Mouse (Mus musculus) lung, postnatal 36 days (tissue): Measurements from ENCODE around the gene Lrrk2.

Experiments used
- DNase-seq: peaks from one replicate; pipeline ENCODE4 v3.0.0; 2022; ENCODE audit warnings: mixed read lengths

Gene Lrrk2

GRCm38 (mm10) chr15:91672645-91673568 is at the start of gene Lrrk2:
Gene Lrrk2 (plus strand): TSS chr15:91673175.
- DNase-seq: peak; percentile 92

- DNase-seq: no peak
Measured at GRCm38 (mm10) chr15:91624475-91624874, 48.5 kb upstream of the Lrrk2 start.

DNA sequence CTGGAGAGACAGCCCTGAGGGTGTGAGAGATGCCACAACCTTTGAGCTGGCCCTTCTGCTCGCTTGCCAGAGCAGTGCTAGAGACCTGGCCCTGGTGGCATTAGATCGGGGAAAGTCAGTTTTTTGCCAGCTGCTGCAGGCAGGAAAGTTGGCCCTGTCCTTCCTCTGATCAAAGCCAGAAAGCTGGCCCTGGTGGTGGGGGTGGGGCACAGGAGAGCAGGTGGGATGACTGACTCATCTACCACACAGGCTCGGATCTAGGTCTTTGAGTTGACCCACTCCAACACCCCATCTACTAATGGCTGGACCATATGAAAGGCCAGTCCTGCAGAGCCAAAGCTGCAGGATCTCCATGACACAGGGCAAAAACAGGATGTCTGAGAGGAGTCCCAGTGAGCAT is 43.8 kb upstream of the Lrrk2 start:
- no peak for DNase-seq

DNA sequence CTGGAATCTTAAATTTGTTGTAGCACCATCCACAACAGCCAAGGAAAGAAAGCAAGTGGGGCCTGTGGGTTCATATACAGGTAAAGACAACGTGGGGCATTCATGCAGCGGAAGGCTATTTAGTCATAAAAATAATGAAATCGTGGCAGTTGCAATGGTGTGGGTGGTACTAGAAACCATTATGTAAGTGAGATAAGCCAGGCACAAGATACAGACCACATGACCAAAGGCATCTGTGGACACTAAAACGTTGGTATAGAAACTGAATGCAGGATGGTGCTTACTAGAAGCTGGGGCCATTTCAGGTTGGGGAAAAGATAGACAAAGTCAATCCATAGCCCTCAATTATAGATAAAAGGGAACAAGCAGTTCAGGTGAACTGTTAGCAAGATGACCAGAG is 40.5 kb upstream of the Lrrk2 start:
- peak; percentile 25 for DNase-seq

DNA sequence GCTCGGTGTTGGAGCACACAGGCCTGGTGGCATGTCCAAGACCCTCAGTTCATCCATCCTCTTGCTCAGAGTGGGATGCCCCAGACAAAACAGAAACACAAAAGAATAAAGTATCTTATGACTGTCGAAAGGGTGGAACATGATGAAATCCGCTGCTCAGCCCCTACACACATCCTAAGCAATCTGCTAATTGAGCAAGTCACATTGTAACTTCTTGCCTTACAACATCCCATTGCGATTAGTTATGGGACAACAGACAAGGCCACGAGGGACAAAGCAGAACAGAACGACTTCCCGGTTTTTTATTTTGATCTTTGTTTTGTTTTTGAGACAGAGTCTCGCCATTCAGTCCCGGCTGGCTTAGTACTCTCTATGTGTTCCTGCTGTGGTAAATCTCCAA is 39.9 kb upstream of the Lrrk2 start:
- peak; percentile 48 for DNase-seq

- DNase-seq: no peak
Measured at GRCm38 (mm10) chr15:91633806-91634205, 39.2 kb upstream of the Lrrk2 start.

GRCm38 (mm10) chr15:91634236-91634635 is 38.7 kb upstream of the Lrrk2 start:
- peak; percentile 58 for DNase-seq

- DNase-seq: no peak
Measured at GRCm38 (mm10) chr15:91641631-91642030, 31.3 kb upstream of the Lrrk2 start.

DNA sequence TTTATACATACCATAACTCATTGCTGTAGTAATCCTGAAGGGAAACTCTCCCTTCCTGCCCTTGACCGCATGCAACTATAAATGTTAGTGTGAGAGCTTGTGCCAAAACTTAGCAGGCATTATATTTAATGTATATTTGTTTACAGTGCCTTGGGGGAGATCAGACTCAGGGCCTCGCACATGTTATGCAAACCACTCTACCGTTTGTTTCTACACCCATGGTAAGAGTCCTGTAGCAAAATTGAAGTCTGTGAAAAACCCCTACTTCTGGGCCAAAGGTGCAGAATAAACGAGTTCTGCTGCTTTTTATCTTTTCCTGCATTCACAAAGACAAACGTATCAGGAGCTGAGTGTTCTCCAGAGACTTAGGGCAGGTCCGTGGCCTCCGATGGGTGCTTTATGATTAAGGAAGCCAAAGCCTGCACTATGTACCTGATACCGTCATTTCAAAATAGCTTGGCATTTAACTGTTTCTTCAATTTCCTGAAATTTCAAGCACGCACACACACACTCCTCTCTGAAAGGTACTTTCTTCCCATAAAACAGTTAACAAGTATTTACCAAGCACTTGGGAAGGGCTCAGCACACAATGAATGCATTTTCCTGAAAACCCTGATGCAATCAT is 30.2 kb upstream of the Lrrk2 start:
- DNase-seq: peak; percentile 61

- peak; percentile 55 for DNase-seq
Measured at GRCm38 (mm10) chr15:91643632-91644348, 29.2 kb upstream of the Lrrk2 start.

DNA sequence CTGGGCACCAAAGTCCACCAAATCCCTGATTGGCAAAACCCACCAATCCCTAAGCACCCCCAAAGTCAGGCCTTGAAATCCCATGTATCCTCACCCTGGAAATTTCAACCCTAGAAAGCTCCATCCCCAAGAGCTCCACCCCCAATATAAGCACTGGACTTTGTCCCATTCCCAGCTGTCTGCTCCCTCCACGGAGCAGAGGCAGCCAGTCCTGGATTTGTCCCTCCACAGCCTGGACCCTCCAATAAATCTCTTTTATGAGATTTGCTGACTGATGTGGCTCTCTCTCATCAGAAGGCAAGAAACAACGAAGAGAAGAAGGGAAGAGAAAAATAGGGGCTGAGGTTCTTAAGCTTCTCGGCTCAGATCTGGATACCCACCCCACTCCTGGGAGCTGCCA is 22.7 kb upstream of the Lrrk2 start:
- DNase-seq: no peak

DNA sequence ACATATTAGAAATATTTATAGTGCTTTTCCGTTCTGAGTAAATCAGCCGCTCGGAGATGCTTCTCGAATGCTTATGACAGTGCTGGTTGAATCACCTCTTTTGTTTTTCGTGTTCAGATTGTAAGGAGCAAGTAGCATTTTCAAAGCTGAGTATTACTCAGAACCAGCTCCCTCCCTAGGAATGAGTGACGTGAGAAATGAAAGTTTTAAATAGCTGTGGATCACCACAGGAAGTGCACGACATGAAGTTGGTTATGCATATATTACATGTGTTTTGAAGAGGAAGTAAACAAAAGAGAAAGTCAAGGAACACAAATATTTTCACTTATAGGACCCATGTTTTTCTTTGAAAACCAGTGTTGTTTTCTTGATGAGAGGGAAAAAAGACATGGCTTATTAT is 21.5 kb upstream of the Lrrk2 start:
- DNase-seq: peak; percentile 19

- no peak for DNase-seq
Measured at GRCm38 (mm10) chr15:91658227-91658626, 14.7 kb upstream of the Lrrk2 start.

- peak; percentile 75 for DNase-seq
Measured at GRCm38 (mm10) chr15:91660277-91661078, 12.5 kb upstream of the Lrrk2 start.

- no peak for DNase-seq
Measured at GRCm38 (mm10) chr15:91661079-91661369, 12.0 kb upstream of the Lrrk2 start.

- peak; percentile 81 for DNase-seq
Measured at GRCm38 (mm10) chr15:91664586-91665132, 8.3 kb upstream of the Lrrk2 start.

GRCm38 (mm10) chr15:91665530-91665929 is 7.4 kb upstream of the Lrrk2 start:
- no peak for DNase-seq

- no peak for DNase-seq
Measured at GRCm38 (mm10) chr15:91671216-91671615, 1.8 kb upstream of the Lrrk2 start.

GRCm38 (mm10) chr15:91671987-91672386 is 988 bp upstream of the Lrrk2 start:
- no peak for DNase-seq

- no peak for DNase-seq
Measured at GRCm38 (mm10) chr15:91673569-91673905, 562 bp downstream of the Lrrk2 start.

DNA sequence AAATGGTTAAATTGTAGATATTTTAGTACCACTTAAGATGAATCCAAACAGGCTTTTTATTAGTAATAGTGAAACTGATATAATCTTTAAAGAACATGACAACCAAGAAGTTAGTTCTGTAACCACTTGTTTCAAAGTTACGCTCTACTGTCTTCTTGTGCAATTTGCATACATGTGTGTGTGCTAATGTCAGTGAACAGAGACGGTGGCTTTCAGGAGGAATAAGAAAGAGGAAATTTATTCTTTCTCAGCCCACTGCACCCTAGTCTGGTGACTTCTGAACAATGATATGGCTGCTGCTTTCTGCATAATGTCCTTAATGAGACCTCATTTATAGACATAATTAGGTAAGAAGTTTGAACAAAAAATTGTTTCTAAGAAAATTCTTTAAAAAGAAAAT is 7.1 kb downstream of the Lrrk2 start:
- peak; percentile 39 for DNase-seq

GRCm38 (mm10) chr15:91685880-91686563 is 13.0 kb downstream of the Lrrk2 start:
- peak; percentile 35 for DNase-seq
